In genomic region chr6:136920320-136921257, GRCm38 (mm10) we compare ENCODE assay signal across 8 mouse cellular contexts. TPM values are rescaled to one million over a fixed set of nuclear protein-coding genes. Genes with fewer than 3 reads are reported as not detected.
A peak's percentile ranks its signal among the peaks of the same experiment; 100 is the strongest.
DNase-seq lines count a peak whose midpoint lies in the region; ATAC-seq lines count a peak whose summit lies in the region.
"Had no signal": no experiment of that assay in that cellular context is flagged by ENCODE, and none has a peak within 500 bp of the region (broad histone marks: within the 10 kb centered on the region; RNA-seq: fewer than 3 reads in every experiment).

No protein-coding gene starts in this region.

- ATAC-seq in activated CD4-positive, CD25-positive, alpha-beta regulatory T cell, adult 4 months: peak; percentile 45
- peak; percentile 43 for ATAC-seq in inflammation-experienced regulatory T-cells, adult 6 months

- DNase-seq in cerebellum, postnatal 36 days: peak; percentile 39 to 69
- DNase-seq in gastrocnemius, adult 8-10 months (ENCODE audit: low spot score in 2 of 2): peak; percentile 43 to 55
- peak; percentile 60 for DNase-seq in left cerebral cortex, adult 11 months (ENCODE audit: low spot score)
- DNase-seq in lung, postnatal 4 days: peak; percentile 43 to 83
- peak; percentile 78 for DNase-seq in right cerebral cortex, postnatal 4 days

RNA-seq across cellular contexts. Expression of gene Erp27, which starts 1.4 kb away (rescaled TPM):
- under 1 TPM; 0.50 to 0.54 TPM for polyA plus RNA-seq in activated CD4-positive, CD25-positive, alpha-beta regulatory T cell, adult 4 months (2017; shearing (Covaris generic))
- total RNA-seq in gastrocnemius, adult 8-10 months (2022): not detected
- 1 to 10 TPM; 1.1 to 2.1 (median 1.1) TPM for polyA plus RNA-seq in inflammation-experienced regulatory T-cells, adult 6 months (2017; shearing (Covaris generic))
- polyA plus RNA-seq: hindbrain, embryonic 15.5 days had no signal

RNA-seq across cellular contexts. Expression of gene Pde6h, which starts 3.0 kb away (rescaled TPM):
- polyA plus RNA-seq in activated CD4-positive, CD25-positive, alpha-beta regulatory T cell, adult 4 months (2017; shearing (Covaris generic)): under 1 TPM in 1 of 2 experiments, not detected in 1; 0.05 TPM
- not detected for total RNA-seq in gastrocnemius, adult 8-10 months (2022)
- not detected for polyA plus RNA-seq in inflammation-experienced regulatory T-cells, adult 6 months (2017; shearing (Covaris generic))

RNA-seq across cellular contexts. Expression of gene Arhgdib, which starts 21.1 kb away (rescaled TPM):
- 1,000 to 10,000 TPM; 2,826 to 2,843 TPM for polyA plus RNA-seq in activated CD4-positive, CD25-positive, alpha-beta regulatory T cell, adult 4 months (2017; shearing (Covaris generic))
- total RNA-seq in gastrocnemius, adult 8-10 months (2022): 1 to 10 TPM; 3.9 to 9.6 (median 5.3) TPM
- polyA plus RNA-seq in inflammation-experienced regulatory T-cells, adult 6 months (2017; shearing (Covaris generic)): 1,000 to 10,000 TPM; 2,255 to 2,929 (median 2,357) TPM

RNA-seq across cellular contexts. Expression of gene Mgp, which starts 45.0 kb away (rescaled TPM):
- polyA plus RNA-seq in activated CD4-positive, CD25-positive, alpha-beta regulatory T cell, adult 4 months (2017; shearing (Covaris generic)): not detected
- total RNA-seq in gastrocnemius, adult 8-10 months (2022): 10 to 100 TPM; 25.2 to 67.7 (median 42.4) TPM
- polyA plus RNA-seq in inflammation-experienced regulatory T-cells, adult 6 months (2017; shearing (Covaris generic)): not detected

Comparison
In these comparisons a context has a peak if more than half of its experiments do, and no peak if none do; other contexts are left out.
1. Peak in every context shown above with its lines: DNase-seq and ATAC-seq.